Mouse (Mus musculus) stomach, postnatal 0 days (tissue): ENCODE data around the gene Tnip1.

Experiments
- CTCF ChIP-seq: IDR thresholded peaks from 2 replicates; pipeline ENCODE4 v1.5.1; 2016; ENCODE audit warnings: antibody characterized with exemption, low read depth, mild to moderate bottlenecking, moderate library complexity
- EP300 ChIP-seq: optimal IDR thresholded peaks from 2 replicates; pipeline ENCODE3; 2016; ENCODE audit warnings: antibody characterized with exemption

DNA sequence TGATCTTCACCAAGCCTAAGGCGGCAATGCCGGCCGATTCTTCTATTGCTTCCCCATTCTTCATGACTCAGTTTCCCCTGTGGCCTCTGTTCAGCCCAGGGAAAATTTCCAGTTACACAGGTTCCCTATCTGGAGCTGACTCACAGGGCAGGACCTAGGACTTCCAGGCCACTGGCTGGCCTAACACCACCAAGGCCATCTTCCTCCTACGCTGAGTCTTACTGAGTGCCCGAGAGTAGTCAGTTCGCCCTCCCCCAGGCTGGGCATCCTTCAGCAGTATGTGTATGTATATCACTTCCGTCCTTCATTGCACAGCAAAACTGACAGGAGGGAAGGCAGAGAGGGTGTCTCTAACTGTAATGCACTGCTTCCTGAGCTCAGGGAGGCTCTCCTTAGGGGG lies 28.5 kb downstream of the Tnip1 start:
- TF ChIP-seq EP300 (no peak), CTCF (no peak)
